Mouse (Mus musculus): Measurements from ENCODE around the gene Brap. TPM values are rescaled to one million over a fixed set of nuclear protein-coding genes. Genes with fewer than 3 reads are reported as not detected.
"Not testable (repeated sequence)": the region's sequence is repeated elsewhere in the genome, so short reads cannot be mapped to it uniquely, and the experiment has no call there.

The Brap gene
- 10 to 100 TPM; 26.7 to 27.0 TPM for total RNA-seq (2021)

- intact Hi-C loops (cut with DNase I) = loop anchor here (5.0 kb wide), 1 partner anchor 52 kb away; the partner anchor contains the start of gene Atxn2
- peak; percentile 91 for DNase-seq (ENCODE audit: low spot score)
These were observed at the start of gene Brap, which contains the start of gene Acad10 for GRCm38 (mm10) chr5:121660059-121660896. Brap (plus strand) TSS chr5:121660563. Acad10 (minus strand) TSS chr5:121660514.

GRCm38 (mm10) chr5:121612036-121612435, 48.3 kb upstream of the Brap start:
- intact Hi-C loops (cut with DNase I) = loop anchor here (2.0 kb wide), 1 partner anchor 43 kb away; no protein-coding TSS in a partner anchor
- DNase-seq (ENCODE audit: low spot score) = no peak

GRCm38 (mm10) chr5:121614921-121615320, 45.4 kb upstream of the Brap start:
- DNase-seq (ENCODE audit: low spot score); intact Hi-C loops (cut with DNase I): not testable (repeated sequence)

GRCm38 (mm10) chr5:121618592-121619513, 41.5 kb upstream of the Brap start, which contains the start of gene Acad12:
Acad12 (minus strand) TSS chr5:121618938.
- intact Hi-C loops (cut with DNase I) = no loop called here
- DNase-seq (ENCODE audit: low spot score) = peak; percentile 68

GRCm38 (mm10) chr5:121621102-121621501, 39.3 kb upstream of the Brap start:
- intact Hi-C loops (cut with DNase I) = no loop called here
- DNase-seq (ENCODE audit: low spot score) = no peak

- intact Hi-C loops (cut with DNase I) = no loop called here
- no peak for DNase-seq (ENCODE audit: low spot score)
These were observed 37.1 kb upstream of the Brap start for GRCm38 (mm10) chr5:121623241-121623640.

GRCm38 (mm10) chr5:121627871-121628270, 32.5 kb upstream of the Brap start:
- DNase-seq (ENCODE audit: low spot score) = no peak
- intact Hi-C loops (cut with DNase I) = no loop called here

GRCm38 (mm10) chr5:121631106-121631647, 29.2 kb upstream of the Brap start:
- intact Hi-C loops (cut with DNase I); DNase-seq (ENCODE audit: low spot score): not testable (repeated sequence)

GRCm38 (mm10) chr5:121632804-121633203, 27.6 kb upstream of the Brap start:
- no peak for DNase-seq (ENCODE audit: low spot score)
- intact Hi-C loops (cut with DNase I) = no loop called here

- DNase-seq (ENCODE audit: low spot score) = no peak
These were observed 25.7 kb upstream of the Brap start for GRCm38 (mm10) chr5:121634668-121635067.

GRCm38 (mm10) chr5:121637296-121637695, 23.1 kb upstream of the Brap start:
- DNase-seq (ENCODE audit: low spot score) = no peak
- intact Hi-C loops (cut with DNase I) = no loop called here

More at GRCm38 (mm10) chr5:121634668-121635067, 25.7 kb upstream of the Brap start:
- intact Hi-C loops (cut with DNase I) = no loop called here

- intact Hi-C loops (cut with DNase I) = no loop called here
- no peak for DNase-seq (ENCODE audit: low spot score)
These were observed 20.8 kb upstream of the Brap start for GRCm38 (mm10) chr5:121639601-121640000.

- intact Hi-C loops (cut with DNase I) = no loop called here
- no peak for DNase-seq (ENCODE audit: low spot score)
These were observed 11.2 kb upstream of the Brap start for GRCm38 (mm10) chr5:121649134-121649533.

- intact Hi-C loops (cut with DNase I) = loop anchor here (2.0 kb wide), 1 partner anchor 42 kb away; no protein-coding TSS in a partner anchor
- DNase-seq (ENCODE audit: low spot score) = no peak
These were observed 5.8 kb upstream of the Brap start for GRCm38 (mm10) chr5:121654526-121654925.

- intact Hi-C loops (cut with DNase I); DNase-seq (ENCODE audit: low spot score): not testable (repeated sequence)
These were observed 3.5 kb upstream of the Brap start for GRCm38 (mm10) chr5:121656866-121657265.

GRCm38 (mm10) chr5:121657656-121658055, 2.7 kb upstream of the Brap start:
- DNase-seq (ENCODE audit: low spot score); intact Hi-C loops (cut with DNase I): not testable (repeated sequence)

GRCm38 (mm10) chr5:121660897-121661254, 513 bp downstream of the Brap start:
- intact Hi-C loops (cut with DNase I) = loop anchor here (5.0 kb wide), 1 partner anchor 51 kb away; the partner anchor contains the start of gene Atxn2
- no peak for DNase-seq (ENCODE audit: low spot score)

- intact Hi-C loops (cut with DNase I) = loop anchor here (5.0 kb wide), 1 partner anchor 51 kb away; the partner anchor contains the start of gene Atxn2
- no peak for DNase-seq (ENCODE audit: low spot score)
These were observed 1.1 kb downstream of the Brap start for GRCm38 (mm10) chr5:121661494-121661893.

GRCm38 (mm10) chr5:121663456-121663855, 3.1 kb downstream of the Brap start:
- intact Hi-C loops (cut with DNase I) = loop anchor here (5.0 kb wide), 1 partner anchor 49 kb away; the partner anchor contains the start of gene Atxn2
- DNase-seq (ENCODE audit: low spot score) = no peak

GRCm38 (mm10) chr5:121664078-121664477, 3.7 kb downstream of the Brap start:
- no peak for DNase-seq (ENCODE audit: low spot score)
- intact Hi-C loops (cut with DNase I) = loop anchor here (5.0 kb wide), 1 partner anchor 48 kb away; the partner anchor contains the start of gene Atxn2

All from heart, postnatal 25 days (tissue).